Mouse (Mus musculus): ENCODE results near the gene Inpp5e.

Inpp5e gene

DNA sequence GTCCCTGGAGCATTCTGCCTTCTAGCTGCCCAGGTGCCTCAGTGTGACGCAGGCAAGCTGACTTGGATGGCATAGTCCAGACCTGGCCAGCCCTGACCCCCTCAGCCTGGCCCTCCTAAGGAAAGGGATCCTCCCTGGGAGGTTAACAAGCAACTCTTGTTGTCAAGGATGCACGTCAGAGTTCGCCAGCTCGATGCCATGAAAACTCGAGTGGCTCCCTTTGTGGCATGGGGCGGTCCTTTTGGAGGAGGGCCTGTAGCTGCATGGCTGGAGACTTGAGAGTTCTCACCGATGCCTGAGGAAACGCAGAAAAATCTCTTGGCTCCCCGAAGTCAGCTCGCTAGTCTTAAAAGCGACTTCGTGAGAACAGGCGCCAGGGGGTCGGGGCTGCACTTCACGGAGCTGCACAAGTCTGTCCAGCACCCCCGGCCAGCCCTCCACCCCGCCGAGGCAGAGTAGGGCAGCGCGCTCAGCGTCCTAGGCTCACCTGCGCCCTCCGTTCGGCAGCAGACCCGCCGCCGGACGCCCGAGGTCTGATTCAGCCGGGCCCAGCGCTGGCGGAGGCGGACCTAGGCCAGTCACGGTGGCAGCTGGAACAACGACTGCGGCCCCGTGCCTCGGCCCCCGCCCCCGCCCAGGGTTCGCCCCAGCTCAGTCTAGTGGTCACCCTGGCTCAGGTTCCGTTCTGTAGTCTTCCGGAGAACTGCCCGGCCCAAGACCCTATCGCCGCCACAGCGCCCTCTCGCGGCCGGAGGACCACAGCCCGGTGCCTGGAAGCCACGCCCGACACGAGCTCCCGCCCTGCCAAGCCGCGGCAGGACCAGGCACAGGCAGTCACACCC, at the start of gene Inpp5e:
TSS of gene Inpp5e (minus strand) at position 689 of the 842 bp plus-strand sequence.
- peak; percentile 97 for DNase-seq

DNA sequence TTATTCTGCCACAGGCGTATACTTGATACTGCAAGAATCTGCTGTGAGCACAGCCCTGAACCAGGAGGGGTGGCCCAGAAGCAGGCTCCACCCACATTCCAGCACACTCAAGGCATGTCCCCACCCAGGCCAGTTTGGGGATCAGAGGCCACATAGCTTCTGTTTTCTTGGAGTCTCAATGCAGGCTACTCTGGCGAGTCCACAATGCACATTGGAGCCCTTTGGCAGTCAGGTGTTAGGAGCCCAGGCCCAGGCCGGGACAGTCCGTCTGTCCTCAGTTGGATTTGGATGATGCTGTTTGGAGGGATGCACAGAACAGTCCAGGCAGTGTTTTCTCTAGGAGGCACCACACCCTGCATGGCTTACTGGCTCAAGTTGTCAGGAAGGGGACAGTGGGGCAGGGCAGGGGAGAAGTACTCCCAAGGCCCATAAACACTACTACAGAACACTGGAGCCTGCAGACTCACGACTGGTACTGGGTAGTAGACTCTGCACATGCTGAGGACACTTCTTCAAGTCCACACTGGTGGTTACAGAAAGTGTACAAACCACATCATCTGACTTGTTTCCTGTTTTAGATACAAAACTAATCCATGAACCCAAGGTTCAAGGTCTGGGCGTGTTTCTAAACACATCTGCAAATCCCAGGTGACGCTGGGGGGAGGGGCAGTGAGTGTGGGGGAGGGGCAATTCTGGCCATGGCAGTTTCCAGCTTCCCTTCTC, 49.6 kb upstream of the Inpp5e start:
- DNase-seq = peak; percentile 44

DNA sequence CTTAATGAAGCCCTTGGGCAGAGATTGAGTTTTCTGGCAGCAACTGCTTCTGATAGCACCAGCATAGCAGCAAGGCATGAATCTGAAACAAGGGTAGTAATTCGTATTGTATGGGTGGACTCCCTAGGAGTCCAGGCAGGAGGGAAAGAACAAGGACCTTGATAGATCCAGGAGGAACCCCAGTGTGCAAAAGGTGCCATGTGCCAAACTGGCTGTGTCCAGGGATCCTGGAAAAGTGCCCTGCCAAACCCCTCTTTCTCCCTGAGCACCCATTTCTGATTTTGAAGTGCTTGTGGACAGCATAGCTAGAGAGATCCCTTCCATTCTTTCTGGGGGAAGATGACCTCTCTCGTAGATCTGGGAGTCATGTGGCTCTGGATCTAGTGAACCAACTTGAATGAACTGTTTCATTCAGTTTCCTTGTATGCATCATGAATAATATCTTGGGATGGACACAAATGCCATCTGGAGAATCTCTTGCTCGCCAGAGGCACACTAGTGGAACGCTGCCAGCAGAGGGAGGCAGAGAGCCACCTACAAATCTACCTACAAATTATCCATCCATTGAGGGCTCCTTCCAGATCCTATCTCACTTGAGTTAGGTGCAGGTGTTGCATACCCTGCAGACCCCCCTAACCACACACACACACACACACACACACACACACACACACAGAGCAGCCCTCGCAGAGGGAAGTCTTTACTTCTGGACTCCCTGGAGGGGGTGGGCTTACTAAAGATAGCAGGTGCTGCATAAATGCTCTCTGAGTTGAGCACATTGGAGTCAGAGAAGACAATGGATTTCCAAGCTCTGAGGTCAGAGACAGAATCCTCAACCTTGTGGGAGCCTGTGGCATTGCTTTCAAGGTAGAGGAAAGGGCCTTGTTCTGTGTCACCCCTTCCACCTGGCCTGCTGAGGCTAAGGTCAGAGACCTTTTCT, 40.4 kb upstream of the Inpp5e start:
- peak; percentile 71 for DNase-seq

DNA sequence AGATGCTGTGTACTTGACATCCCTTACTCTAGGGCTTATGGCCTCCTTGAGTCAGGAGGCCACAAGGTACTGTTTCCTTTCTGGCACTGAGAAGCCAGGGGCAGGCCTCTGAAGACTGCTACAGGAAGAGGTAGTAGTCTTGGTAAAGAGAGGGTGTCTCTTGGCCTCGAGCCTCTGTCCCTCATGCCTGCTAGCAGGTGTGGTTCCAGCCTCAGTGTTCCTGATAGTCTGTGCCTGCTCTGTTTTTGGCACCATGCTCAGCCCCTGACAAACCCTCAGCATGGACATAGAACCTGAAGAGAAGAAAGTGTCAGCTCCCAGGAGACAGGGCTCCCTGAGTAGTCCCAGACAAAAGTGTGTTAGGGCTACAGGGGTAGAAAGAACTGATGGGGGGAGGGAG, 38.4 kb upstream of the Inpp5e start:
- no peak for DNase-seq

DNA sequence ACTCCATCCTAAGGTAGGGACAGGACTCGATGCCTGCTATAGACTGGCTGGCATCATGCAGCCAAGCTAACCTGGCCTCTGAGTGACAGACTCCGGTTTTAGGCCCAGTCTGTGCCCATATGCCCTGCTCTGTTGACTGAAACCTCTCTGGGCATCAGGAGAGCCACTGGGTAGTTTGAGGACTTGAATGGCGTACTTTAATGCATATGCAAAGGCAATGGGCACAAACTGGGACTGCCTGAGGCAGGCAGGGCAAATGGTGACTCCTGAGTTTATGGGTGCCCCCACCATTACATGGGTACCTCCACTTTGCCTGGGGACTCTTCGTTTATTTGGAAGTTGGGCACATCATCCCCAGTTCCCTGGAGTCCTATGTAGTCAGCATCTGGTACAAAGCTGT, 37.7 kb upstream of the Inpp5e start:
- no peak for DNase-seq

DNA sequence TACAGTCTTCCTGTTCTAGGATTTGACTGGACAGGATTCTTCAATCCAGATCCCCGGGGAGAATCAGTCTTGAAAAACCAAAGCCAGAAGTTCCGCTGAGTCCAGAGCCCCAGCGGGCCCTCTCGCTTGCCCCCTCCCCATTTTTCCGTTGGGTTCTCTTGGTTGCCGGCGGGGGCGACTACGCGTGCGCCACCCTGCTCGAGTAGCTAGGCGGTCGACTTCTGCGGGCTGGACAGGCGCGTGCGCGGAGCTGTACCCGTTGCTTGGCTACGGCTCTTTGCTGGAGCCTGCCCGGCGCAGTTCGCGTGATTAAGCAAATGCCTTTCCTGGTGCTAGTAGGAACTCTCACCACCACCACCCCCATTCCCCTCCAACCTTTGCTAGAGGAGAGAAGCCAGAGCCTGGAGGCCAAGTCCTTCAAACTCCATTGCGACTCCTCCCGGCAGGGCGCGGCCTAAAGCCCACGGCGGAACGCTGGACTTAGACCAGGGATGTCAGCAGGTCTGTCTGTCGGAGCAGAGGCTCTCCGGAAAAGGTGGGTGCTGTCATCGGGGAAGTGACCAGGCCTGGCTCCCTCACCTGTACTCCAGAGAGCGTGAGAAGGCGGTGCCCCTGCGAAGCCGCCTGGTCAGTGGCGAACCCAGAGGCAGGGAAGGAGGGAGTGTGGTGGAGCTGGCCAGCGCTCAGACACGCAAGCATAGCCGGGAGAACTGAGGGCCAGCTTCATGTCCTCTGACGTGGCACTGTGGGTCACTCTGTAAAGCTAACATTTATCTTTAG, 36.9 kb upstream of the Inpp5e start:
- DNase-seq = peak; percentile 91

DNA sequence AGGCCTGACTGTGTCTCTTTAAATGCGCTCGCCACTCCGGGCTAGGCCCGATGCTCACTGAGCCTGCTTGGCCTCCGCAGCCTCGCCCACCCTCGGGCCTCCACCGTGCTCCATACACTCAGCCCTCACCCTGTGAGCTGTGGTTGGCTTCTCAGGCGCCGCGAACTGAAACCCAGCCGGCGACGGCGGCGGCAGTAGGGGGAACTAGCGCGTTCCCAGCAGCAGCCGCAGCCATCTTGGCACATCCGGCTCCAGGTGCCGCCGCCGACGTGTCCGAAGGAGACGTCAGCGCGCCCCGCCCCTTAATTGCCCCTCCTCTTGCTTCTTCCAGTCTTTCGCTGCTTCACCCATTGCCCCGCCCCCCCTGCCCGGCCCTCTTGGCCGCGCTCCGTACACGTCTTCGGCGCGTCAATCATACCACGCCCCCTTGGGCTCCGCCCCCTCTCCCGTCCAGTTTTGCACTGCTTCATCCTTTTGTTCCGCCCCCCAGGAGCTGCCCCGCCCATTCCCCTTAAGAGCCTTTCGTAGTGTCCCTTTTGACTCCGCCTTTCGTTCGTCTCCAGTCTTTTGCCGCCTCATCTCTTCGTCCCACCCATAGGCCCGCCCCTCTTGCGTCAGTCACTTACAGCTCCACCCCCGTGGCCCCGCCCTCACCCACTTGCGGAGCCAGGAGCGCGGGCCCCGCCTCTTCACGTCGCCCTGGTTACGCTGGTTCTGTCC, 36.1 kb upstream of the Inpp5e start, which contains the start of gene Sec16a:
TSS of gene Sec16a (minus strand) at position 271 of the 720 bp plus-strand sequence.
- peak; percentile 100 for DNase-seq

DNA sequence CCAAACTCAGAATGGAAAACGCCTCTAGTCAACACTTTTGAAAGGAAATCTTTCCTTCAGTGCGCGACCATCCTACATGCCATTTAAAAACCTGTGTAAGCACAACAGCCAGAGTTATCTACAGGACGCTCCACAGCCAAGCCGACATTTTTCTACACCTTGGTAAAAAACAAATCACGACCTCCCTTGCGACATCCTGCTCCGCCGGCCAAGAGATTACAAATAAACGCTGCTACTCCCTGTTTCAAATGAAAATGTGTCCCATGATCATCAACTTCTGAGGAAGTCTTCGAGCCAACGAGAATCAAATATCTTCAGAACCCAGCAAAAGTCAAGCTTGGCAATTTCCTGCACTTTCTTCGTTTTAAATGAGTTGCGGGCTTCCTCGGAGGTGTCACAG, 35.4 kb upstream of the Inpp5e start:
- no peak for DNase-seq

DNA sequence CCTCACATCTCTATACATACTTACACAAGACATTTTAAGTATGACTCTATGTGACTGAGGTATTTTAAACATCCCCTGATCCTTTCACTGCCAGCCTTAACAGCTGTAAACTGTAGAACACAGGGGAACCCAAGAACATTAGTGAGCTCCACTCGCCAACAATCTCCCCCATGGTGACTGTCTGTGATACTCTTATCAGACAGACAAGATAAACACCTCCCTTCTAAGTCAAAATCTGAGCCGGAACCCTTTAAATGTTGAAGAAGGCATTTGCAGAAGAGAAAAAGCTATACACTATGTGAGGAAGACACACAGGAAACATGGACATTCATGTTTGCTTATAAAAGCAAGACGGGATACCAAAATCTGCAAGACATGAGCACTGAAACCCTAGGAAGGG, 34.9 kb upstream of the Inpp5e start:
- no peak for DNase-seq

DNA sequence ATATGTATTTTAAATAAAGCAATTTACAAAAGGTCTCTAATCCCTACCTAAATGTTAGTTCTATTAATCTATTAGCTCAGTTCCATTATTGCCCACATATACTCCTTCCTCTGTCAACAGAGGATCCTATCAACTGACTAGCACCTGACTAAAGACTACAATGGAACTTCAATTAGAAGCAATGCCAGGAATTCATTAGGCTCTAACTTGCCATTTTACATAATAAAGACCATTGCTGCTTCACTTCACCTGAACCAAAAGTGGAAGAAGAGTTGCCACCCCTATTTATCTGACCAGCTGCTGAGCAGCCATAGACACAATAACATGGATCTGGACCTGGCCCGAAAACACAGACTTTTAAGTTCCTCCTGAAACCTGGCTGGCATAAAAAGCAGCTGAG, 33.8 kb upstream of the Inpp5e start:
- no peak for DNase-seq

DNA sequence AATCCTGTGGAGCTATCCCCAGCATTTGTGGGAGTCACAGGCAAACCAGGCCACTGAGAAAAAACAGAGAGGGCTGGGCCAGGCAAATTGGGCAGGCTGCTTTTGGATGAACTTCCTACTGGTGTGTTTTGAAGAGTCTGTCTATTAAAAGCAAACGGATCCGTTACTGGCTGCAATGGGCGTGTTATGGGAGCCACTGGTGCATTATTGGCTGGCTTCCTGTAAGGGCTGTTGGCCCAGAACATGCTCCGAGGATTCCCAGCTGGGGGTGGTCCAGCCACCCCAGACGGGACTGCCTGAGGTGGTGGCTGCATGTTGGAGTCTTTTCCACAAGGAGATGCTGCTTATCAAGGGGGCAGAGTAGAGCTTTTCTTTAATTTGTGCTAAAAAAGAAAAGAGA, 32.7 kb upstream of the Inpp5e start:
- no peak for DNase-seq

DNA sequence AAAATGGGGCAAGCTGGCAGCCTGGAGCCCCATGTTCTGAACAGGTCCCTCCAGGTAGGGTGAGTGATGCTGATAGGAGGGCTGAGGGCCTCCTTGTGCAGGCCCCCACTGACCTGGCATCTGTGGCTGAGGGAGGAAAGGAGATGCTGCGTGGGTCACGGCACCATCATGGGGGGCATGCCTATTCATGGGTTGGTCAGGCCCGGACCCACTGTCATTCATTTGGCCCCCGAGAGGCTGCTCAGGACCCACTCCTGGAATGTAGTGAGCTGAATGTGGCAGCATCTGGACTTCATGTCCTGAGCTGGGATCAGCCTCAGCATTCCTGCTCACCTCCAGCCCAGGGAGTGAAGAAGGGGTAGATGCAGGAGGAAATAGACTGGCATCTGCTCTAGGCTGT, 32.3 kb upstream of the Inpp5e start:
- no peak for DNase-seq

DNA sequence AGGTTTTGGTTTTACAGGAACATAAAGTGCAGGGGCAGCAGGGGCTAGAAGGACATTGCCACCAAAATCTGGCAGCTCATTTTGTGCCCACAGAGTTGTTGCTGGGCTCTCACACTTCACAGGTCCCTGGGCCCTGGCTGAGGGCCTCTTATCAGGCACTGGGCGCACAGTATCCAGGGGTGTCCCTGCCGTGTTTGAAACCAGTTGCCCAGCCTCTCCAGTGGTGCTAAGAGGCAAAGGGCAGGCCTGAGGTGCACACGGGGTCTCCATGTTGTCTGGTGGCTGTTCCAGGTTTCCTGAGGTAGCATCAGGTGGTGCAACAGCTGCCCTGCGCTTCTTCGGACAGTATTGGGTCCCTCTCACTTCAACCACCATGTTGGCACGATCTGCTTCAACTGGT, 30.7 kb upstream of the Inpp5e start:
- DNase-seq = no peak

DNA sequence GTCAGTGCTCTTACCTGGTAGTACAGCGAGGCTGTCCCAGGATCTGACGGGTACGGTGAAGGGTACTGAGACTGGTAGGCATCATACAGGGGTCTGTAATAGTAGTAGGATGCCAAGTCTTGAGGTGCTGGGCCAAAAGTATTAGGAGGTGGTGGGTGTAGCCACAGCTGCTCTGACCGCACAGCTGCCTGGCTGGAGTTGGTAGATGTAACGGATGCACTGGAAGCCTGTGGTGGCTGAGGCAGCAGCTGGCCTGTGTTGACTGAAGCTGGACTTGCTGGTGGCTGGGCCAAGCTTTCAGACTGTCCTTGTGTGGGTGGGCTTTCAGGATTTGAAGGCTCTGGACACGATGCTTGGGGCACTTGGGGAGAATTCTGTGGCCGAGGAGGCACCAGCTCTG, 29.4 kb upstream of the Inpp5e start:
- DNase-seq = no peak

DNA sequence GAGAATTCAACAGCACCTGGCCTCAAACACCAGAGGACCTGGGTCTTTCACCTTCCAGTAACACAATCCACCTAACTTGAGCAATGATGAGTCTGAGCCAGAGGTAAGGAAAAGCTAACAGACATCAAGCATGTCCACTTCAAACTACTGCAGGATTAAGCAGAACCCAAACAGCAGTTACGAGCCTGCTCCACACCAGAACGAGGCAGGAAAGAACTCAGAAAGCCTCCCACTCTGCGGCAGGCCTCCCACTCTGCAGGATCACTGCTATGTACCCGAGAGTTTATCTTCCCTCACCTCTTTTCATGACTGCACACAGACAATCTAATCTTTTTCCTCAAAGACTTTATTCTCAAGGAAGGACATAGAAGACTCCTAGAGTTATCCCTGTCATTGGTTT, 28.2 kb upstream of the Inpp5e start:
- DNase-seq = no peak

DNA sequence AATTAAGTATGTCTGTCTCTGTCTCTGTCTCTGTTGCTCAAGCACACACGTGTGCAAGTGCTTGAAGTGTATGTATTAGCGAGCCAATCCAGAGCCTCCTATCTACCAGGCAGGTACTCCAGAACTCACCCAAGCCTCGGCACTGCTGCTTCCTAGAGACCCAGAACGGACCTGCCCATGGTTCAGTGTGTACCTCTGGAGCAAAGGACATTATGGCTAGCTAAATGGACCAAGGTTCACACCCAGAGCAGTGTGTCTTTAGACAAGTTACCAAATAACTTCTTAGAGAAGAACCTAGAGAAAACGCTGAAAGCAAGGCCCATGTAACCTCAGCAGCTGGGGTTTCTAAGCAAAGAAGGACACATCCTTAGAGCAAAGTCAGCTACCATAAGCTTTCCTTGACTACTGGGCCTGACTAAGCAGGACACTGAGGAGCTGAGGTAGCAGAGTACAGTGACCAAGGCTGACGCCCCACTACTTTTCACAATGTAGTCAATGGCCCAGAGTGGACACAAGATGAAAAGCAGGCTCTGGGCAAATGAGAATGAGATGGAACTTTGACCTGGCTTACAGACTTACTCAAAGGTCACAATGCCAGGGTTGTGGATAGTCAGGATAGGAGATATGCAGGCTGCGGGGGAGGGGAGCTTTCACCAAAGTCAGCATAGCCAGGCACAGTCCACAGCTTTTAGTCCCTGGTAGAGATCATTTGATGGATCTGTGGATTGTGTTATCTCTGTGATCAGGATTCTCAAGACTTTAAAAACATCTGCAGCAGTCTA, 26.0 kb upstream of the Inpp5e start:
- peak; percentile 30 for DNase-seq

DNA sequence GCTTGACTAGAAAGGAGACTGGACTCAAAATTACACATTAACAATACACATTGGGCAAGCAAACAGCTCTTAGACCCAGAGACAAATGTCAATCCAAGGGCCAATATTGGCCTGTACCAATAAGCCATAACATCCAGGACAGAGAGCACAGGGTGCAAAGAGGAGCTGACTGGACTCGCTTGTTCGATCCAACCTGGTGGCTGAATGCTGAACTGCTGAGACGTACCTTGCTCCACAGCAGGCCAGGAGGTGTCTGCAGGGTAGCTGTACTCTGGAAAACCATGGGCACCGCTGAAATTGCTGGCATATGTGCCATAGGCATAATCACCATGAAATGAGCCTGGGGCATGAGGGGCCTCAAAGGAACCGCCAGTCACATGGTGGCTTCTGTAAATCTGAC, 20.8 kb upstream of the Inpp5e start:
- DNase-seq = no peak

DNA sequence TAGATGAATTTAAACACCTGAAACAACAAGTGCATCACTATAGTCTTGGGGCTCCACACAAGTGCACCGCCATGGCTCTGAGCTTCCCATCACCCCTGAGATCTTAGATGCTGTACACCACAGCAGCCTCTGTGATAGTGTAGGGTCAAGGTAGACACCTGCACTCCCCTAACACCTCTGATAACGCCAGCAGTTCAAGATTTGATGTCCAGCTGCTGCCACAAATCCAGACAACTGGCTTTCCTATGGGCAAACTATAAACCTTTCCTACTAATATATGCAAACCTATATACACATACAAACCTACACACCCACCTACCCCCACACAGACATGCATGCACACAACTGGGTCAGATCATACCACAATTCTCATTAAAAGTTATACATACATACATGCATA, 15.5 kb upstream of the Inpp5e start:
- no peak for DNase-seq

DNA sequence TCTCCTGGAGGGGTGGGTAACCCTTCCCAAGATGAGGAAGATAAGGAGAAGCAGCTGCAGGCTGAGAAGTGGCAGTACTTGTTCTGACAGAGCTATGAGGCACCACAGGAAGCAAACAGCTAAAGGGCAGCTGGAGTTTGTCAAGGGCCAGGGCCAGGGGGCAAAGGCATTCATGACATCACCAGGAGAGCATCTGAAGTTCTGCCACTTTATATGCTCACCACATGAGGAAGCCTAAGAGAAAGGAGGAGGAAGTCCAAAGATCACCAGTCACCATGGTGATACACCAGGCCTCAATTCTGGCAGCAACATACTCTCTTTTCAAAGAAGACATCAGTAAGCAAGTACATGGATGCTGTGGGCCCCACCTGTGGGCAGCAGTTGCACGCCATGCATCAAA, 14.1 kb upstream of the Inpp5e start:
- DNase-seq = no peak

DNA sequence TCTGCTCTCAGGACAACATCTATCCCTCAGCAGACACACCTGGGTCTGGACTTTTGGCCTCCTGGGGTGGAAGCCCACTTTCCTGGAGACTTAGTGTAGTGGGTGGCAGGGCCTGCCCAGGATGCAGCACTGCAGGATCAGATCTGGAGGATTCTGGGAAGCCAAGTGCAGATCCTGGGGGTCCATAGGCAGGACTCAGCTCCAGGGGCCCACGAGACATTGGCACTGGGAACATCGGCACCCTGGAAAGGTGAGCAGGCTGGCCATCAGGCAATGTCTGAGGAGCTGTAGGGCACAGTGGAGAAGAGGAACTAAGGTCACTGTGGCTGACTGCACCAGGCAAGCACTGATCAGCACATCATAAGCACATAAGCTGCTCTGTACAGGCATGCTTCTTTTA, 13.0 kb upstream of the Inpp5e start:
- no peak for DNase-seq

DNA sequence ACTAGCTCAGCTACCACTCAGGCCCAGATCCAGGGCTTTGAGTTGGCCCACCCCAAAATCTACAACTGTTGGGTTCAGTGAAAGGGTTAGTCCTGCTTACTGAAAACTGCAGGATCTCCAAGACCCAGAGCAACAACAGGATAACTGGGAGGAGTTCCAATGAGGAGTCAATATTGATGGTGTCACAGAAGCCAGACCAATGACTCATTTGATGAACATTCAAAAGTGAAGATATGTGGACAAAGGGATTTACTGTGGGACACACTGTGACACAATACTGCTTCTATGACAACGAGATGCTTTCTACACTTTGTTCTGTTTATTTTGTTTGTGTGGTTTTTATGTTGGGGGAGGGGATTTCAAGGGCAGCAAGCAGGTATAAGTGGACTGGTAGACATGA, 9.1 kb upstream of the Inpp5e start:
- DNase-seq = no peak

Measured in liver (tissue).